In genomic region chr13:30272040-30272686, GRCm38 (mm10) we compare ENCODE assay signal across 7 mouse cellular contexts.
A peak's percentile ranks its signal among the peaks of the same experiment; 100 is the strongest.
DNase-seq lines count a peak whose midpoint lies in the region; ATAC-seq lines count a peak whose summit lies in the region.

No protein-coding gene starts in this region.

- peak; percentile 83; the same call in 1 of the 2 replicates for ATAC-seq in hindbrain, embryonic 14.5 days (ENCODE audit: low FRiP score)
- ATAC-seq in limb, embryonic 13.5 days (ENCODE audit: low FRiP score, low read depth), result peak; percentile 81
- ATAC-seq in neural tube, embryonic 13.5 days (ENCODE audit: low read depth), result peak; percentile 71

- peaks cover 8% of the 10 kb centered on the region; the same call in 1 of the 2 replicates for H3K9me3 ChIP-seq in embryonic facial prominence, embryonic 10.5 days
- H3K9me3 ChIP-seq in hindbrain, embryonic 14.5 days (ENCODE audit: control insufficient read depth, low read length), result 0 out of 2 replicates have a peak, but pooled peaks cover 3% of the 10 kb centered on the region
- peaks cover 4% of the 10 kb centered on the region; the same call in 1 of the 2 replicates for H3K9me3 ChIP-seq in limb, embryonic 13.5 days
- no peaks in the 10 kb centered on the region for H3K9me3 ChIP-seq in neural tube, embryonic 13.5 days

- WGBS in embryonic facial prominence, embryonic 10.5 days, result 18% methylated on average over 6 of the region's 6 CpGs
- WGBS in hindbrain, embryonic 14.5 days, result 24% methylated on average over 6 of the region's 6 CpGs
- WGBS in limb, embryonic 13.5 days, result 16% methylated on average over 6 of the region's 6 CpGs
- 22% methylated on average over 6 of the region's 6 CpGs for WGBS in neural tube, embryonic 13.5 days

- H3K4me3 ChIP-seq in embryonic facial prominence, embryonic 10.5 days, result no peak overlapping the region
- H3K4me3 ChIP-seq in hindbrain, embryonic 14.5 days (replicated peaks; ENCODE audit: low read length), result no peak overlapping the region
- H3K4me3 ChIP-seq in limb, embryonic 13.5 days, result no peak overlapping the region
- H3K4me3 ChIP-seq in neural tube, embryonic 13.5 days, result no peak overlapping the region

- H3K4me2 ChIP-seq in hindbrain, embryonic 14.5 days (replicated peaks), result no peak overlapping the region
- H3K4me2 ChIP-seq in limb, embryonic 13.5 days (replicated peaks), result no peak overlapping the region
- no peak overlapping the region for H3K4me2 ChIP-seq in neural tube, embryonic 13.5 days

- H3K27me3 ChIP-seq in embryonic facial prominence, embryonic 10.5 days (replicated peaks; ENCODE audit: low read depth, poor library complexity, severe bottlenecking), result no peaks in the 10 kb centered on the region
- H3K27me3 ChIP-seq in hindbrain, embryonic 14.5 days (ENCODE audit: control insufficient read depth, insufficient read depth, low read length), result no peaks in the 10 kb centered on the region
- H3K27me3 ChIP-seq in limb, embryonic 13.5 days, result no peaks in the 10 kb centered on the region
- H3K27me3 ChIP-seq in neural tube, embryonic 13.5 days, result no peaks in the 10 kb centered on the region

- no peak overlapping the region for H3K9ac ChIP-seq in hindbrain, embryonic 14.5 days
- H3K9ac ChIP-seq in limb, embryonic 13.5 days, result no peak overlapping the region
- H3K9ac ChIP-seq in neural tube, embryonic 13.5 days, result no peak overlapping the region

- H3K27ac ChIP-seq in embryonic facial prominence, embryonic 10.5 days (replicated peaks), result no peak overlapping the region
- no peak overlapping the region for H3K27ac ChIP-seq in hindbrain, embryonic 14.5 days
- no peak overlapping the region for H3K27ac ChIP-seq in limb, embryonic 13.5 days
- no peak overlapping the region for H3K27ac ChIP-seq in neural tube, embryonic 13.5 days (replicated peaks)

- peak; percentile 34 for DNase-seq in ovary, postnatal 14 days (ENCODE audit: low spot score)
- DNase-seq in ovary, postnatal 10 days (ENCODE audit: low spot score), result no peak
- DNase-seq in NIH3T3 (ENCODE audit: low read depth), result peak; percentile 66
- peak; percentile 69 for DNase-seq in embryonic facial prominence, embryonic 10.5 days (ENCODE audit: low spot score)
- peak; percentile 79 for DNase-seq in hindbrain, embryonic 14.5 days (ENCODE audit: low spot score)

- no peaks in the 10 kb centered on the region for H3K4me1 ChIP-seq in embryonic facial prominence, embryonic 10.5 days
- H3K4me1 ChIP-seq in hindbrain, embryonic 14.5 days (replicated peaks; ENCODE audit: control insufficient read depth, insufficient read depth, low read length), result no peaks in the 10 kb centered on the region
- no peaks in the 10 kb centered on the region for H3K4me1 ChIP-seq in limb, embryonic 13.5 days
- H3K4me1 ChIP-seq in neural tube, embryonic 13.5 days (replicated peaks), result no peaks in the 10 kb centered on the region

- no peaks in the 10 kb centered on the region for H3K36me3 ChIP-seq in embryonic facial prominence, embryonic 10.5 days (replicated peaks)
- no peaks in the 10 kb centered on the region for H3K36me3 ChIP-seq in hindbrain, embryonic 14.5 days (replicated peaks; ENCODE audit: control insufficient read depth, insufficient read depth)
- no peaks in the 10 kb centered on the region for H3K36me3 ChIP-seq in limb, embryonic 13.5 days
- H3K36me3 ChIP-seq in neural tube, embryonic 13.5 days, result no peaks in the 10 kb centered on the region
